Mouse (Mus musculus) left cerebral cortex, adult 11 months (tissue): ENCODE measurements around the gene Emp2.

Source experiments
- DNase-seq: peaks from one replicate; pipeline ENCODE4 v3.0.0; 2022; ENCODE audit warnings: low spot score

The Emp2 gene

DNA sequence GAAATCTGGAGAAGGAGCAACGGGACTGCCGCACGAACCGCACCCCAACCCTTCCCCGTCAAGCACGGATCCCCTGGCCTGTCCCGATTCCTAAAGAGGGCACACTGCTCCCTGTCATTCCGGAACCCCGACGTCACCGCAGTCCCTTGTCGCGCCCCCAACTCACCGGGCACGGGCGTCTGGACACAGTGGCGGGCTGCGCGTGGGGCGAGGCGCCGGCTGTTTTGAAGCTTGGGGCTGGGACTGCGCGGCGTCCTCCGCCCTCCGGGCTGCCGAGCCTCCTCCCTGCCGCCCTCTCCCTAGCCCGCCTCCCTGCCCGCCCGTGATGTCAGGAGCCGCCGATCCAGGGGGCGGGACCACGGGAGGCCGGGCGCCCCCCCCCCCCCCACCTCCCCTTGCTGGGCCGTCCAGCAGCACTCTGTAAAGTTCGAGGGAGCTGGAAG lies at the start of gene Emp2:
Emp2 (minus strand) TSS at position 323 of the 443 bp plus-strand sequence.
- DNase-seq: no peak

- DNase-seq: no peak
These were observed 49.3 kb upstream of the Emp2 start for GRCm38 (mm10) chr16:10363061-10363460.

DNA sequence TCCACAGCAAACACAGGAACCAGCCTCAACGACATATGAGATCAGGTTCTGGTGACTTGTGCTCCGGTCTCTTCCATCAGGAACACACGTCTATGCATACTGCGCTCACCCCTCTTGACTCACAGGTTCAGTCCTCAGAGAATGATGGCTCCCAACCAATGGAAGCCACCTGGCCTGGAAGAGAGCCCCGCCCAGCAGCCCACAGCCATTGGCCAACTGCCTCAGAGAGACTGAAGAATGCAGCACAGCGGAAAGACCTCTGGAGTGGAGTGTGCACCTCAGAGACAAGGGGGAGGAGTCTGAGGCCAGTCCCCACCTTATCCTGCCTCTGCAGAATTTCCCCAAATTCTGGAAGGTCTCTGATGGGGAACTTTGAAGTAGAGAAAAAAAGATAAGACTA lies 45.5 kb upstream of the Emp2 start:
- DNase-seq: no peak

GRCm38 (mm10) chr16:10358010-10358934 lies 44.5 kb upstream of the Emp2 start:
- no peak for DNase-seq

GRCm38 (mm10) chr16:10355004-10355403 lies 41.2 kb upstream of the Emp2 start:
- no peak for DNase-seq

DNA sequence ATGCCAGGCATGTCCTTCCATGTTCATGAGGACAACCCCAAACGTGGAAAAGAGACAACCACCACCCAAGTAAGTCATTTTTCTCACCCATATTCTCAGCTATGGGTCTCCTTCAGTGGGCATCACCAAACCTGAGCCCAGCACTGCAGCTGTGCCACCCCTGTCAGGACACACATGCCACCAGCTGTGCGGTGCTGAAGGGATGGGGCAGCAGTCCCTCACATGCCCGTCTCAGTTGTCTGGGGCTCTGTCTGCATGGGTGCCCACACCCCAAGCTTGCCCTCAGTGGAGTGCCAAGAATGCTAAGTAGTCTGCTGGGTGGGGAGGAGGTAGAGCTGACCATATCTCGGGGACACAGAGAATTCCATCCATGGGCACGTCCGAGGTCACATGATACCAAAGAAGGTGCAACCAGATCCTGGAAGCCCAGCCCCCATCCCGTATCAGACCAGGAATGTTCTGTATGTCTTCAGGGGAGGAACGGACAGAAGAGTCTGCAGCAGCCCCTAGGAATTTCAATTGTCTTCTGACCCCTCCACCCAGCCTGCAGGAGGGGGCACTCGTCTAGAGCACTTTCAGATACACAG lies 37.4 kb upstream of the Emp2 start:
- DNase-seq: no peak

GRCm38 (mm10) chr16:10349876-10350275 lies 36.1 kb upstream of the Emp2 start:
- DNase-seq: no peak

GRCm38 (mm10) chr16:10349436-10349835 lies 35.7 kb upstream of the Emp2 start:
- DNase-seq: no peak

- no peak for DNase-seq
These were observed 33.8 kb upstream of the Emp2 start for GRCm38 (mm10) chr16:10347551-10347950.

- no peak for DNase-seq
These were observed 27.3 kb upstream of the Emp2 start for GRCm38 (mm10) chr16:10341110-10341509.

DNA sequence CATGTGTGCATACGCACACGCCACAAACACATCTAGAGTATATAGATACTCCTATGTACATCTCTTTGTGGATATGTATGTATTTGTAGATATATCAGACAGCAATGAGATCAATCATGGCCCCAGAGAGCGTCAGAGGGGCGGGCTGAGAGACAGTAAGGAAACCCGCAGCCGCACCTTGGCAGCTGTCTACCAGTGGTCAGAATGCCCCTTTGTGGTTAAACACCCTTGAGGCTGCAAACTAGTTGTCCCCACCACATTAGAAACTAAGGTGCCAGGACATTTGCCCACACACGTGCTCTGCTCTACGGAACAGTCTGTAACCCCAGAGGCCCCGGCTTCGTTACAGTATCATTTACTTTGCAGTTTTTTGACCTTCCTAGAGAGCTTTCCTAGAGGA lies 26.2 kb upstream of the Emp2 start:
- DNase-seq: no peak

- no peak for DNase-seq
These were observed 24.8 kb upstream of the Emp2 start for GRCm38 (mm10) chr16:10338601-10339000.

- DNase-seq: no peak
These were observed 23.8 kb upstream of the Emp2 start for GRCm38 (mm10) chr16:10337422-10338197.

DNA sequence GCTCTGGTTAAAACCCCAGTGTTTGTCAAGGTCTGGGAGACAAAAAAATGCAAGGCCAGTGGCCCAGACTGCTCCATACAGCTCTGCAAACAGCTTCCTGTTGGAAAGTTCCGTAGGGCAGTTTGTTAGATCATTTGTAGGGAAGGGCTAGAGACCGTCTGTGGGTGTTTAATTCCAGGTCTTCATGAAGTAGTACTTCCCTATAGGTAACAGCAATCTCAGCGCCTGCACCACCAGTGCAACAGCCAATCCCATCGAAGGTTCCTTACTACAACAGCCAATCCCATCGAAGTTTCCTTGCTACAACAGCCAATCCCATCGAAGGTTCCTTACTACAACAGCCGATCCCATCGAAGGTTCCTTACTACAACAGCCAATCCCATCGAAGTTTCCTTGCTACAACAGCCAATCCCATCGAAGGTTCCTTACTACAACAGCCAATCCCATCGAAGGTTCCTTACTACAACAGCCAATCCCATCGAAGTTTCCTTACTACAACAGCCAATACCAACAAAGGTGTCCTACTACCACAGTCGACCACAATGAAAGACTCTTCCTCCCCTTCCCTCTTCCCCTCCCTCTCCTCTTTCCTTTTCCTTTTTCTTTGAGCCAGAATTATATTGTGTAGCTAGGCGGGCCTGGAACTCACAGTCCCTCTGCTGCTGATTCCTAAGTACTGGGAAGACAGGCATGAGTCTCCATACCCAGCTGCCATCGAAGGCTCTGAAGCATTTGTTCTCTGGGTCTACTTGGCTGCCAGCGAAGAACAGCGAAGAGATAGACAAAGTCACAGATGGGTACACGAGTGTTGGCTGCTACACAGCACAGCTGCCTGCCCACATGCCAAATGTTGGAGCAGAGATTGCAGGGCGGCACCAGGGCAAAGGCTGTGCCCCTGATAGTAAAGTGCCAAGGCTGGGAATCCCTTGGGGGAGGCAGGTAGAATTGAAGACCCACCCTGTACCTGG lies 23.0 kb upstream of the Emp2 start:
- DNase-seq: no peak

DNA sequence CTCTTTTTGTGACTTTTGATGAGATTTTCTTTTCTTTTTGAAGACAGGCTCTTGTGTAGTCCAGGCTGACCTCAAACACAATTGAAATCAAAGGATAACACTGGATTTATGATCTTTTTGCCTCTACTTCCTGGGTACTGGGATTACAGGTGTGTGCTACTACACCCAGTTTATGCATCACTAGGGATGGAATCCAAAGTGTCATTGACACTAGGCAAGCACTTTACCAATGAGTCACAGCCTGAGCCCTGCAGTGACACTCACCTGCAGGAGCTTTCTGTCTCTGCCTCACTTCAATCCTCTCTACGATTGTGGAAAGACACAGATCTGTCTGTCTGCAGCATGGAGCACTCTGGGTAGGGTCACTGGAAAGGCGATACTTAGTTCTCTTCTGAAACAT lies 22.2 kb upstream of the Emp2 start:
- DNase-seq: no peak

- no peak for DNase-seq
These were observed 19.0 kb upstream of the Emp2 start for GRCm38 (mm10) chr16:10332732-10333131.

GRCm38 (mm10) chr16:10330586-10331495 lies 17.1 kb upstream of the Emp2 start:
- DNase-seq: no peak

DNA sequence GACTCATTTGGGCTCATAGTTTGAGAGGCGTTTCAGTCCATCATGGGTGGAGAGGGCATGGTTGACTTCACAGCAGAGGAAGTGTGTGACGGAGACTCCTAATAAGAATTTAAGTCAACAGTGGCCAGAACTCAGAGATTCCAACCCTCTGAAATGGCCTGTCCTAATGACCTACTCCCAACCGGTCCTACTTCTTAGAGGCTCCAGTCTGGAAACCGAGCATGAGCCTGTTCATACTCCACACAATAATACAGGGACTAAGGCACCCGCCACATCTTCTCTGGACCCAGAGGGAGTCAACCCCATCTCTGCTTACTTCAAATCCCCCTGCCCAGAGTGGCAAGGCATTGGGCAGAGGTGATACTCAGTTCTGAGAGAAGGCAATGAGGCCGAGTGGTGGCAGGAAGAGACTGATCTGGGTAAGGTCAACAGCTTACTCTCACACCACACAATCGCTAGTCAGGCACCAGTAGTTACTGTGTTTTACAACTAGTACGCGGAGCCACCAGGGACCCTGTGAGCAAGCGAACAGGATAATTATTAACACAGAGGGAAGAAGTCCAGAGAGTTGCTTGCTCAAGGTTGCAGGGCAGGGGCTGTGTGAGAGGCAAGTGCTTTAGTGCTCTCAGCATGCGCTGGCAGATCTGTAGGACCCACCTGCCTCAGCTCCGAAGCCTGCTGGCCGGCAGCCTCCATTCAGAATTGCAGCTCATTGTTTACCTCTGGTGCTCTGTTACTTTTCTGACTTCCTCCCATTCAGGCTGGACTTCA lies 14.0 kb upstream of the Emp2 start:
- no peak for DNase-seq

DNA sequence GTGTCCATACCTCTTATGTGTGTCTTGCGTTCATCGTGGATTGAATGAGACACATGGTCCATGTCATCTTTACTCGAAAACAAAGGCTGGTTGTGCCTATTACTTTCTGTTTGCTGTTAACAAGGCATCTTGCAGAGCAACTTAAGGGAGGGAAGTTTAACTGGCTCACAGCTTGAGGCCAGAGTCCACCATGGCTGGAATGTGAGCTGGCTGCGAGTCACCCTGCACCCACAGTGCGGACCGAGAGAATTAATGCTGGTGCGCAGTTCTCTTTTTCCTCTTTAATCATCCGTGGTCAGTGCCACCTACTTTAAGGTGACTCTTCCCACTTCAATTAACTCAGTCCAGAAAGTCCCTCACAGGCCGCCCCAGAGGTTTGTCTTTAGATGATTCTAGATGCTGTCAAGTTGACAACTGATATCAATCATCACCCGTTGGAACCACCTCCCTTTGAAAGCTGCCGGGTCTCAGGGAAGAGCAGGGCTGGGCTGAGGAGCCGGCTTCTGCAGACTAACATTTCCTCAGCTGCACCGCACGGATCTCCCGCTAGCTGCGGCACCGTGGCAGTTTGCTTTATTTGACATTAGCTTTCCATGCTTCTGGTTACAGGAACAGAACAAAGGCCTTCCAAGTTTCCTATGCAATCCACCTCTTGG lies 6.3 kb upstream of the Emp2 start:
- DNase-seq: no peak
